Mouse (Mus musculus): ENCODE data around the gene Prrg2.

GRCm38 (mm10) chr7:45095367-45095766 is 32.9 kb upstream of the Prrg2 start:
- TF ChIP-seq MAFK (IDR thresholded peaks at IDR 0.05; ENCODE audit: insufficient read depth, low read depth, low read length) (no peak), HCFC1 (IDR thresholded peaks at IDR 0.05; ENCODE audit: borderline replicate concordance, insufficient read depth, low read length) (no peak), ZC3H11A (IDR thresholded peaks at IDR 0.05; ENCODE audit: borderline replicate concordance, low read depth, low read length) (no peak)
